Mouse (Mus musculus) liver, adult 2 months (tissue): ENCODE results near the gene Spns1.
"Not testable (repeated sequence)": the region's sequence is repeated elsewhere in the genome, so short reads cannot be mapped to it uniquely, and the experiment has no call there.

Experiments
- CTCF ChIP-seq: fragments of 200-500 bp; IDR thresholded peaks from 2 replicates; pipeline ENCODE4 v1.5.1; 2011; ENCODE audit warnings: low read depth, low read length, control low read depth
- POLR2A ChIP-seq: fragments of 200-500 bp; IDR thresholded peaks from 2 replicates; pipeline ENCODE4 v1.6.1; 2011; ENCODE audit warnings: low read length, control low read depth; ENCODE audit not compliant: insufficient read depth; ENCODE audit errors: extremely low read depth

GRCm38 (mm10) chr7:126325576-126326273 lies 51.5 kb downstream of the Spns1 start:
- not testable (repeated sequence) for TF ChIP-seq POLR2A, CTCF
